8 mouse cellular contexts compared by ENCODE assay signal in genomic region chr8:71627265-71628099, GRCm38 (mm10). TPM values are rescaled to one million over a fixed set of nuclear protein-coding genes. Genes with fewer than 3 reads are reported as not detected.
DNase-seq lines count a peak whose midpoint lies in the region; TF ChIP-seq lines count a peak whose summit lies in the region.

No protein-coding gene starts in this region.

- H3K9ac ChIP-seq in ES-Bruce4 (ENCODE audit: low read depth, poor library complexity, severe bottlenecking), result peak overlapping the region; percentile 0; the same call in 1 of the 2 replicates

- TF ChIP-seq POLR2A in kidney, adult 2 months (IDR thresholded peaks at IDR 0.05; ENCODE audit: low read depth, low read length), result no peak
- TF ChIP-seq POLR2A in ES-Bruce4 (IDR thresholded peaks at IDR 0.05; ENCODE audit: insufficient read depth, low read length), result no peak
- TF ChIP-seq POLR2A in lung, adult 2 months (IDR thresholded peaks at IDR 0.05; ENCODE audit: borderline replicate concordance, extremely low read depth, low read depth, low read length), result 0 out of 2 replicates have a peak, but pooled peaks have one; percentile 13

- H3K9me3 ChIP-seq in ES-Bruce4 (replicated peaks; ENCODE audit: control insufficient read depth, insufficient read depth, low read length, poor library complexity, severe bottlenecking), result peaks cover 13% of the 10 kb centered on the region

- 55% methylated on average over 9 of the region's 9 CpGs for WGBS in kidney, adult 2 months
- 31% methylated on average over 9 of the region's 9 CpGs for WGBS in lung, adult 2 months

- H3K27me3 ChIP-seq in kidney, adult 2 months (replicated peaks; ENCODE audit: control insufficient read depth, insufficient read depth, low read length), result no peaks in the 10 kb centered on the region
- H3K27me3 ChIP-seq in ES-Bruce4 (ENCODE audit: control insufficient read depth, insufficient read depth, low read length, poor library complexity, severe bottlenecking), result no peaks in the 10 kb centered on the region

- H3K4me1 ChIP-seq in kidney, adult 2 months (ENCODE audit: control insufficient read depth, insufficient read depth, low read length), result peaks cover 3% of the 10 kb centered on the region; the same call in 1 of the 2 replicates
- peaks cover 12% of the 10 kb centered on the region for H3K4me1 ChIP-seq in ES-Bruce4 (ENCODE audit: control insufficient read depth, insufficient read depth, low read length)
- peaks cover 14% of the 10 kb centered on the region for H3K4me1 ChIP-seq in lung, adult 2 months (ENCODE audit: control insufficient read depth, insufficient read depth, low read length)

- no peak overlapping the region for H3K4me3 ChIP-seq in kidney, adult 2 months (ENCODE audit: insufficient read depth, low read depth, low read length)
- no peak overlapping the region for H3K4me3 ChIP-seq in ES-Bruce4 (ENCODE audit: low read depth, low read length)
- H3K4me3 ChIP-seq in lung, adult 2 months (replicated peaks; ENCODE audit: extremely low read depth, low read depth, low read length), result no peak overlapping the region

- no peak for TF ChIP-seq EP300 in ES-Bruce4 (IDR thresholded peaks at IDR 0.05; ENCODE audit: insufficient read depth, low read depth, low read length)

- H3K36me3 ChIP-seq in kidney, adult 2 months (ENCODE audit: control insufficient read depth, insufficient read depth, low read length), result no peaks in the 10 kb centered on the region
- H3K36me3 ChIP-seq in ES-Bruce4 (ENCODE audit: control insufficient read depth, insufficient read depth, low read length, poor library complexity, severe bottlenecking), result peaks cover 21% of the 10 kb centered on the region

- no peak for TF ChIP-seq CTCF in kidney, adult 2 months (conservative IDR thresholded peaks at IDR 0.05; ENCODE audit: insufficient read depth, insufficient read length, low read depth, low read length)
- TF ChIP-seq CTCF in ES-Bruce4 (IDR thresholded peaks at IDR 0.05; ENCODE audit: low read depth, low read length), result no peak
- TF ChIP-seq CTCF in lung, adult 2 months (IDR thresholded peaks at IDR 0.05; ENCODE audit: insufficient read depth, low read length), result no peak

- peak; percentile 24 for DNase-seq in kidney, adult 2 months
- no peak for DNase-seq in kidney, adult 9 months
- DNase-seq in heart, adult 8-10 months (ENCODE audit: low spot score), result peak; percentile 35
- no peak for DNase-seq in lung, adult 2 months
- DNase-seq in spleen, postnatal 10 days (ENCODE audit: low spot score in 2 of 2), result no peak
- DNase-seq in adipocyte (ENCODE audit: low spot score), result no peak
- DNase-seq in gastrocnemius, postnatal 10 days, result no peak

- H3K27ac ChIP-seq in kidney, adult 2 months (ENCODE audit: insufficient read depth, low read depth, low read length), result 0 out of 2 replicates have a peak overlapping the region, but pooled peaks have one; percentile 16
- H3K27ac ChIP-seq in ES-Bruce4 (ENCODE audit: insufficient read depth, low read length), result peak overlapping the region; percentile 15

RNA-seq across cellular contexts. Expression of gene Colgalt1, which starts 16.7 kb away (rescaled TPM):
- 62.2 and 70.4 TPM in 2 replicates for polyA plus RNA-seq in kidney, adult 2 months (2012; rRNA removed)
- polyA plus RNA-seq in ES-Bruce4 (2011; ENCODE audit: insufficient read depth, insufficient read length, low read depth, missing spikeins), result 83.2 and 85.2 TPM in 2 replicates
- total RNA-seq in heart, adult 8-10 months (2022), result 10 to 100 TPM; 38.4 to 41.5 (median 39.9) TPM
- polyA plus RNA-seq in lung, adult 2 months (2012; rRNA removed), result 172 and 200 TPM in 2 replicates
- total RNA-seq in gastrocnemius, postnatal 10 days (2021), result 10 to 100 TPM; 43.3 to 56.1 TPM

RNA-seq across cellular contexts. Expression of gene Fam129c, which starts 30.0 kb away (rescaled TPM):
- polyA plus RNA-seq in kidney, adult 2 months (2012; rRNA removed), result 1.2 and 2.4 TPM in 2 replicates
- 6.4 and 9.0 TPM in 2 replicates for polyA plus RNA-seq in ES-Bruce4 (2011; ENCODE audit: insufficient read depth, insufficient read length, low read depth, missing spikeins)
- 1 to 10 TPM; 1.1 to 1.4 (median 1.2) TPM for total RNA-seq in heart, adult 8-10 months (2022)
- polyA plus RNA-seq in lung, adult 2 months (2012; rRNA removed), result 4.8 and 5.4 TPM in 2 replicates
- total RNA-seq in gastrocnemius, postnatal 10 days (2021), result 1 to 10 TPM in 1 of 2 experiments, under 1 TPM in 1; 0.40 to 3.3 TPM

RNA-seq across cellular contexts. Expression of gene Pgls, which starts 35.5 kb away (rescaled TPM):
- 134 TPM in 2 replicates for polyA plus RNA-seq in kidney, adult 2 months (2012; rRNA removed)
- 57.2 and 65.6 TPM in 2 replicates for polyA plus RNA-seq in ES-Bruce4 (2011; ENCODE audit: insufficient read depth, insufficient read length, low read depth, missing spikeins)
- 10 to 100 TPM; 57.7 to 65.1 (median 62.6) TPM for total RNA-seq in heart, adult 8-10 months (2022)
- 140 TPM in 2 replicates for polyA plus RNA-seq in lung, adult 2 months (2012; rRNA removed)
- total RNA-seq in gastrocnemius, postnatal 10 days (2021), result 10 to 100 TPM; 49.3 to 54.5 TPM

RNA-seq across cellular contexts. Expression of gene Unc13a, which starts 44.1 kb away (rescaled TPM):
- 1.3 and 2.1 TPM in 2 replicates for polyA plus RNA-seq in kidney, adult 2 months (2012; rRNA removed)
- 3.8 and 6.3 TPM in 2 replicates for polyA plus RNA-seq in ES-Bruce4 (2011; ENCODE audit: insufficient read depth, insufficient read length, low read depth, missing spikeins)
- 1 to 10 TPM in 1 of 4 experiments, under 1 TPM in 3; 0.49 to 1.4 (median 0.57) TPM for total RNA-seq in heart, adult 8-10 months (2022)
- 0.25 and 0.32 TPM in 2 replicates for polyA plus RNA-seq in lung, adult 2 months (2012; rRNA removed)
- total RNA-seq in gastrocnemius, postnatal 10 days (2021), result under 1 TPM; 0.38 to 0.45 TPM

RNA-seq across cellular contexts. Expression of gene Jak3, which starts 48.6 kb away (rescaled TPM):
- polyA plus RNA-seq in kidney, adult 2 months (2012; rRNA removed), result 15.1 and 16.5 TPM in 2 replicates
- 8.0 and 9.7 TPM in 2 replicates for polyA plus RNA-seq in ES-Bruce4 (2011; ENCODE audit: insufficient read depth, insufficient read length, low read depth, missing spikeins)
- 10 to 100 TPM in 1 of 4 experiments, 1 to 10 TPM in 3; 6.4 to 10.3 (median 7.6) TPM for total RNA-seq in heart, adult 8-10 months (2022)
- polyA plus RNA-seq in lung, adult 2 months (2012; rRNA removed), result 56.6 and 72.7 TPM in 2 replicates
- 1 to 10 TPM; 3.9 to 5.8 TPM for total RNA-seq in gastrocnemius, postnatal 10 days (2021)

Comparison
In these comparisons a context has a peak if more than half of its experiments do, and no peak if none do; other contexts are left out.
1. DNase-seq: peak in kidney, adult 2 months (single experiment) and heart, adult 8-10 months (single experiment); none in kidney, adult 9 months (single experiment), lung, adult 2 months (single experiment), spleen, postnatal 10 days (0 of 2), adipocyte (single experiment) and gastrocnemius, postnatal 10 days (single experiment).